Mouse (Mus musculus): ENCODE results near the gene Pcyt2. TPM values are rescaled to one million over a fixed set of nuclear protein-coding genes. Genes with fewer than 3 reads are reported as not detected.

Pcyt2 gene
- total RNA-seq, 4 experiments from 2014 or later, result 201 to 310 (median 259) TPM

DNA sequence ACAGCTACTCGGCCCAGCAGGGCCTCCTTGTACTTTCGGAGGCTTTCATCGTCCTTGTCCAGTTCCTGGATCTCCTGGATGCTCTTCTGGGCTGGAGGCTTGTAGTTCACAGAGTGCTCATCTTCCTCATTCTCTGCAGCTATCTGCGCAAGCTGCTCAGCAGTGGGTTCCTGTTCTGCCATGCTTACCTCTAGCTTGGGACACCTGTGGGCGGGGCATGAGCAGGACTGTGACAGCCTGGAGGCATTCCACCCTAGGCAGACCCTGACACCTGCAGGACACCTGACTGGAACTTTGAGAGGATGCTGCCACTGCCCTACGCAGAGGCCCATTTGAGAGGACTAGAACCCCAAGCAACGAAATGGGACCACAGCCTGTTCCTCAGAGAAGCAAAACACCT is 37.5 kb downstream of the Pcyt2 start:
- DNase-seq, result no peak

GRCm38 (mm10) chr11:120579316-120580107 is 38.2 kb downstream of the Pcyt2 start:
- peak; percentile 22 for DNase-seq

- peak; percentile 30 for DNase-seq
Measured at GRCm38 (mm10) chr11:120578694-120579243, 39.0 kb downstream of the Pcyt2 start.

- DNase-seq, result peak; percentile 21
Measured at GRCm38 (mm10) chr11:120578024-120578693, 39.6 kb downstream of the Pcyt2 start.

- DNase-seq, result no peak
Measured at GRCm38 (mm10) chr11:120577211-120578023, 40.3 kb downstream of the Pcyt2 start.

- DNase-seq, result no peak
Measured at GRCm38 (mm10) chr11:120576365-120576981, 41.3 kb downstream of the Pcyt2 start.

GRCm38 (mm10) chr11:120575940-120576339 is 41.8 kb downstream of the Pcyt2 start:
- DNase-seq, result no peak

DNA sequence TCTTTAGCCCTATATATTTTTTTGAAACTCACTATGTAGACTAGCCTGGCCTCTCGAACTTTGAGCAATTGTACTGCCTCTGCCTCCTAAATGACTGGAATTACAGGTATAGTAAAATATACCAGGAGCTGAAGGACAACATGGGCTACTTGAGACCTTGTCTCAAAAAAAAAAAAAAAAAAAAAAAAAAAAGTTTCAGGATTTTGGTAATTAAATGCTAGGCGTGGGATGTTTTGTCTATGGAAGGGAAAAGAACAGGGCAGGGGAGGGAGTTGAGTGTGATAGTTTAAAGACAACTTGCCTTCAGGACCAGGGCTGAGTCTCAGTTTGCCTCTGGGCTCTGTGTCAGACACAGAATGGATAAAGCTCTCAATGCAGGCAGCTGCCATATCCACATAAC is 42.7 kb downstream of the Pcyt2 start:
- DNase-seq, result no peak

- no peak for DNase-seq
Measured at GRCm38 (mm10) chr11:120574278-120574600, 43.5 kb downstream of the Pcyt2 start.

- DNase-seq, result no peak
Measured at GRCm38 (mm10) chr11:120573585-120574277, 44.0 kb downstream of the Pcyt2 start.

GRCm38 (mm10) chr11:120572752-120573584 is 44.8 kb downstream of the Pcyt2 start, which contains the start of gene P4hb:
P4hb (minus strand) TSS chr11:120573253.
- peak; percentile 100 for DNase-seq

- DNase-seq, result no peak
Measured at GRCm38 (mm10) chr11:120572417-120572751, 45.4 kb downstream of the Pcyt2 start.

- DNase-seq, result no peak
Measured at GRCm38 (mm10) chr11:120571754-120572416, 45.9 kb downstream of the Pcyt2 start.

DNA sequence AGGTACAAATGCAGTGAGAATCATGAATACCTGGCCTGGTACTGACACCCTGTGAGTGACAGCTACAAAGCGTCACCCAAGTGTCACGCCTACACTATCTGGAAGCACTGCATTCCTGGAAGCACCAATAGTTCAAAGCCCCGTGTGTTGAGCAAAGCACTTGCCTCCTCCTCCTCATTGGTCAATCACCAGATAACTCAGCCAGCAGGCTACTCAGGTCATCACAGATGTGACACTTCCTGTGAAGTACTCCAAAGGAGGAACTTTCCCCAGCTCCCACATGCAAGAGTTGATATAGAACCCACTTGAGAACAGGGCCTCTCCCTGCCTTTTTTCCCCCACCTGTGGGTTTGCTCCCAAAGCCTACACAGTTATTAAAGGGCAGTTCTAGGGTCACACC is 46.6 kb downstream of the Pcyt2 start:
- no peak for DNase-seq

DNA sequence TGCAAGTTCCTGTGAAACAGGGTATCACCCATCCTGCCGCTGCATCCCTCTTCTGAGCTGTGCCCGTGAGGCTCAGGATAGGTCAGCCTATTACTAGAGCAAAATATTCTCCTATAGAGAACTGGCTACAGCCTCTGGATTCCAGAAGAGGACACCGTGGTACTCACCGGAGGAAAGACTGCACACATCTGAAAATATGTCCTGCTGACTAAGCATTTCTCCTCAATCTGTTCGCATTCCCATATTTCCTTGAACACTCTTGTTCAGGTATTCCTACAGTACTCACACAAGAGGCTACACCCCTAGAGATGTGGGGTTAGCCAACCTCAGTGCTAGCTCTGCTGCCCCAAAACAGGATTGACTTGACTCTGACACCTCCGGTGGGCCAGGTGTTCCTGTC is 49.4 kb downstream of the Pcyt2 start:
- no peak for DNase-seq

DNA sequence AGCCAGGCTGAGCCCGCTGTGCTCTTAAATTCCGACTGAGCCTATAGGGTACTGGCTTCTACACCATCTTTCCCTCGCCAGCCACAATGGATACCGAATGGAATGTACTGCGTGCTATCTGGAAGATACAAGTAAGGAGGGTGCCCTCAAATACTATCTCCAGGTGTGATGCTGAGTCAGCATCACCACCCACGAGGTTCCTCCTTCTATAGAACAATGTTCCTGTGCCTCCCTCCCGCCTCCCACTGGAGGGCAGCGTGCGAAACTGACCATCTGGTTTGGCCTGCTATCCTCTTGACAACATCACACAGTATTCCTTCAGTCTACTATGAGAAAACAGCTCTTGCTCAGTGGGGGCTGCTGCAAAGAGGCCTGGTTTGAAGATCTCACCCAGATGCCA is 52.6 kb downstream of the Pcyt2 start:
- DNase-seq, result no peak

DNA sequence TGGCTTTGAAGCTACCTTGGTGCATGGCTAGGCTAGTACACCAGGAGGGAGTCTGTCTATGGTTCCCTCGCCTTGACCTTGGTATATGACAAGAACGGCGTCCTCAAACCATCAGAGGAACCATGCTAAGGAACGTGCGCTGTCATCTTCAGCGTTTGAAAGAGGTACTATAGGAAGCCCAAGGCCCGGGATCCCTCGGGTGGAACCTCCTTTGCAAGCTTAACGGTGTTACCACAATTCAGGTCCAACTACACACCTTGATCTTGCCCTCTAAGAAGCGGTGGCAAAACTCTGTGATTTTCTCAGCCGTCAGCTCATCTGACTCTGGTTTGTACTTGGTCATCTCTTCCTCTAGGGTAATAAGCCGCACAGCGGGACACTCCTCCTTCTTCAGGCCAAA is 54.8 kb downstream of the Pcyt2 start:
- no peak for DNase-seq

DNA sequence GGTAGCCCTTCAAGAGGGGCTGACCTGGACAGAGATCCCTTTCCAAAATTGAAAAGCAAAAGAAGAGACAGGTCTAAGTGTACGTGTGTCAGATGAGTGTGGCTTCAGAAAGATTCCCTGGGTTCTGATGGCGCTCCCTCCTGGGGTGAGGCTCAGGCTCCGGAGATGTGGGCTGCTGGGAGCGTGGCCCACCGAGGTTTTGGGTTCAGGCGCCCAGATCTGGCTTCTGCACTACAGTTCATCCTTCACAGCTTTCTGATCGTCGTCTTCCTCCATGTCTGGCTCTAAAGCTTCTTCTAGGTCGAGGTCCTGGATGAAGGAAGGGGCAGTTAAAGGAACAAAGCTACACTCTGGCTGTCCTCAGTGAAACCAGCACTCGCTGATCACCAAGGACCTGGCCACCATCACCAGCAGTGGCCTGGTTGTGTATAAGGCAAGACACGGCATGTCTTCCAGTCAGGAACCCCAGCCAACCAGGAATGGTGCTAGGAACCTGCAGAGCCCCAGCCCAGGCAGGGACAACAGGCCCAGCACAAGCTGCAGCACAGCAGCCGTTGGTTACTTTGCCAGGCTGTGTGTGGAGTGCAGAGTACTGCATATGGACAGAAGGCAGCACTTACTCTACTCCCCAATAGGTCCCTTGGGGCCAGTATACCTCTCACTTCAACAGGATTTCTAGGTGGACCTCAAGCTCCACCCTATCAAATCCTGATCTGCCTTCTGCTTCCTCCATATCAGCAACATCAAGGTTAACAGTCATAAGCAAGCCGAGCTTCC is 56.6 kb downstream of the Pcyt2 start:
- no peak for DNase-seq

Data from adrenal gland, adult 8-10 months (tissue).